Mouse (Mus musculus) thymus, postnatal 25 days (tissue): ENCODE results near the gene Cracr2b.
A peak's percentile ranks its signal among the peaks of the same experiment; 100 is the strongest.
"Not testable (repeated sequence)": the region's sequence is repeated elsewhere in the genome, so short reads cannot be mapped to it uniquely, and the experiment has no call there.

Experiments used
- DNase-seq: peaks from one replicate; pipeline ENCODE4 v3.0.0; 2022

Gene Cracr2b

GRCm38 (mm10) chr7:141433517-141434400 lies 27.1 kb upstream of the Cracr2b start:
- no peak for DNase-seq

GRCm38 (mm10) chr7:141434464-141434863 lies 26.4 kb upstream of the Cracr2b start:
- DNase-seq: peak; percentile 41

GRCm38 (mm10) chr7:141435129-141435855 lies 25.6 kb upstream of the Cracr2b start:
- DNase-seq: peak; percentile 66

GRCm38 (mm10) chr7:141435856-141436522 lies 24.9 kb upstream of the Cracr2b start:
- DNase-seq: no peak

GRCm38 (mm10) chr7:141436523-141436892 lies 24.4 kb upstream of the Cracr2b start:
- no peak for DNase-seq

GRCm38 (mm10) chr7:141437178-141438120 lies 23.4 kb upstream of the Cracr2b start, which contains the start of gene Slc25a22:
Slc25a22 (minus strand) TSS chr7:141437892.
- DNase-seq: peak; percentile 88

- no peak for DNase-seq
Measured at GRCm38 (mm10) chr7:141438201-141438968, 22.5 kb upstream of the Cracr2b start.

- no peak for DNase-seq
Measured at GRCm38 (mm10) chr7:141439140-141439679, 21.7 kb upstream of the Cracr2b start.

- no peak for DNase-seq
Measured at GRCm38 (mm10) chr7:141439811-141440210, 21.1 kb upstream of the Cracr2b start.

GRCm38 (mm10) chr7:141440613-141441012 lies 20.3 kb upstream of the Cracr2b start:
- peak; percentile 39 for DNase-seq

GRCm38 (mm10) chr7:141441460-141441859 lies 19.4 kb upstream of the Cracr2b start:
- DNase-seq: no peak

- DNase-seq: no peak
Measured at GRCm38 (mm10) chr7:141442199-141442598, 18.7 kb upstream of the Cracr2b start.

GRCm38 (mm10) chr7:141443081-141443821 lies 17.6 kb upstream of the Cracr2b start:
- peak; percentile 55 for DNase-seq

- DNase-seq: peak; percentile 69
Measured at GRCm38 (mm10) chr7:141443828-141444237, 17.1 kb upstream of the Cracr2b start, which contains the start of gene Pidd1. Pidd1 (minus strand) TSS chr7:141444025.

- DNase-seq: not testable (repeated sequence)
Measured at GRCm38 (mm10) chr7:141446374-141446773, 14.5 kb upstream of the Cracr2b start.

- peak; percentile 94 for DNase-seq
Measured at GRCm38 (mm10) chr7:141447110-141447991, 13.5 kb upstream of the Cracr2b start, which contains the start of gene Rplp2. Rplp2 (plus strand) TSS chr7:141447370.

GRCm38 (mm10) chr7:141451928-141452327 lies 9.0 kb upstream of the Cracr2b start:
- no peak for DNase-seq

- no peak for DNase-seq
Measured at GRCm38 (mm10) chr7:141453636-141454035, 7.3 kb upstream of the Cracr2b start.

- peak; percentile 95 for DNase-seq
Measured at GRCm38 (mm10) chr7:141454967-141455551, 5.8 kb upstream of the Cracr2b start, which contains the start of gene Pnpla2. Pnpla2 (plus strand) TSS chr7:141455198.
